Mouse (Mus musculus) G1E (cell line): Measurements from ENCODE around the gene Txndc9. TPM values are rescaled to one million over a fixed set of nuclear protein-coding genes. Genes with fewer than 3 reads are reported as not detected.

ENCODE experiments used
- ATAC-seq: 2 replicates; pipeline ENCODE4 v1.8.0; 2016; ENCODE audit warnings: mild to moderate bottlenecking; ENCODE audit not compliant: insufficient number of reproducible peaks, poor library complexity, low FRiP score, severe bottlenecking; ENCODE audit errors: extremely low read depth
- DNase-seq: peaks from one replicate; pipeline ENCODE4 v3.0.0; 2012; ENCODE audit warnings: low spot score
- H3K27me3 ChIP-seq: 2 replicates; pipeline ENCODE4 v1.6.1; 2012; ENCODE audit warnings: mild to moderate bottlenecking, low read length, inconsistent platforms; ENCODE audit not compliant: insufficient read depth
- H3K36me3 ChIP-seq: replicated peaks from 2 replicates; pipeline ENCODE3; 2012; ENCODE audit warnings: mild to moderate bottlenecking, inconsistent platforms
- H3K4me1 ChIP-seq: 2 replicates; pipeline ENCODE4 v1.6.1; 2012; ENCODE audit warnings: low read depth, low read length, inconsistent platforms, mixed read lengths; ENCODE audit not compliant: insufficient read depth
- H3K4me3 ChIP-seq: 2 replicates; pipeline ENCODE4 v1.5.1; 2012; ENCODE audit warnings: low read depth, mild to moderate bottlenecking, inconsistent platforms, low read length, moderate library complexity, mixed read lengths
- H3K9me3 ChIP-seq: replicated peaks from 2 replicates; pipeline ENCODE4 v1.6.1; 2012; ENCODE audit warnings: inconsistent platforms
- CTCF ChIP-seq: IDR thresholded peaks from 2 replicates; pipeline ENCODE4 v1.5.1; 2012; ENCODE audit warnings: low read depth, low read length, inconsistent platforms, mixed read lengths
- GATA1 ChIP-seq: IDR thresholded peaks from 2 replicates; pipeline ENCODE4 v1.6.1; 2012; ENCODE audit warnings: borderline replicate concordance, low read length, inconsistent platforms, mixed read lengths
- GATA2 ChIP-seq: IDR thresholded peaks from 2 replicates; pipeline ENCODE4 v1.6.1; 2012; ENCODE audit warnings: low read depth, low read length, inconsistent platforms, borderline replicate concordance
- POLR2AphosphoS5 ChIP-seq: IDR thresholded peaks from 2 replicates; pipeline ENCODE4 v1.6.1; 2012; ENCODE audit warnings: low read depth, low read length, inconsistent platforms; ENCODE audit not compliant: insufficient replicate concordance
- TAL1 ChIP-seq: conservative IDR thresholded peaks from 2 replicates; pipeline ENCODE4 v1.6.1; 2012; ENCODE audit warnings: low read depth, low read length, inconsistent platforms, mixed read lengths
- polyA plus RNA-seq: library from polyadenylated mRNA; stranded (reverse); fragments of >175 nt; gene quantifications from 2 replicates; pipeline ENCODE4 v1.2.3, GENCODE M21; 2012
- total RNA-seq, 2 experiments: library from RNA; stranded (forward) in 1 of 2; stranded (reverse) in 1 of 2; fragments of 200-1000 nt in 1 of 2; fragments of >200 nt in 1 of 2; fragmentation: Nextera tagmentation in 1 of 2; gene quantifications; 2 replicates each; pipeline ENCODE4 v1.2.3; 2014 to 2017

Txndc9 gene
- 107 and 115 TPM in 2 replicates for total RNA-seq (2014; fragmentation: Nextera tagmentation)
- total RNA-seq (2017): 111 and 120 TPM in 2 replicates
- polyA plus RNA-seq: 5.1 and 6.9 TPM in 2 replicates

GRCm38 (mm10) chr1:37997867-37998266 is at the start of gene Txndc9, which contains the start of gene Eif5b:
Gene Txndc9, minus strand, starts transcription at chr1:37997893.
Gene Eif5b, plus strand, starts transcription at chr1:37998010.
- Histone ChIP-seq H3K9me3 (no peaks in the 10 kb centered on the region), H3K4me1 (peaks cover 56% of the 10 kb centered on the region), H3K36me3 (peaks cover 41% of the 10 kb centered on the region), H3K4me3 (peak within 1 kb of the TSS; percentile 82), H3K27me3 (no peaks in the 10 kb centered on the region)
- DNase-seq: peak; percentile 88
- no peak for TF ChIP-seq GATA2
- no peak for TF ChIP-seq TAL1
- no peak for TF ChIP-seq GATA1
- peak; percentile 28; the same call in 1 of the 2 replicates for ATAC-seq

- DNase-seq: no peak
- TF ChIP-seq TAL1 (no peak), CTCF (no peak)
- H3K9me3 ChIP-seq: no peaks in the 10 kb centered on the region
- no peaks in the 10 kb centered on the region for H3K27me3 ChIP-seq
- H3K36me3 ChIP-seq: peaks cover 94% of the 10 kb centered on the region
- no peak overlapping the region for H3K4me3 ChIP-seq
- peaks cover 8% of the 10 kb centered on the region; the same call in 1 of the 2 replicates for H3K4me1 ChIP-seq
- no peak; the same call in 1 of the 2 replicates for ATAC-seq
Observed at GRCm38 (mm10) chr1:38038898-38039297, 41.2 kb upstream of the Txndc9 start.

GRCm38 (mm10) chr1:38037375-38037774 is 39.7 kb upstream of the Txndc9 start:
- no peak for DNase-seq
- Histone ChIP-seq H3K9me3 (no peaks in the 10 kb centered on the region), H3K4me1 (peaks cover 6% of the 10 kb centered on the region; the same call in 1 of the 2 replicates), H3K36me3 (peaks cover 96% of the 10 kb centered on the region), H3K27me3 (no peaks in the 10 kb centered on the region), H3K4me3 (no peak overlapping the region)
- TF ChIP-seq TAL1 (no peak), GATA2 (no peak), GATA1 (no peak), POLR2AphosphoS5 (no peak), CTCF (no peak)
- no peak for ATAC-seq

- peaks cover 93% of the 10 kb centered on the region for H3K36me3 ChIP-seq
- H3K4me3 ChIP-seq: no peak overlapping the region
- no peaks in the 10 kb centered on the region for H3K27me3 ChIP-seq
- ATAC-seq (no peak), DNase-seq (no peak)
- peaks cover 13% of the 10 kb centered on the region for H3K4me1 ChIP-seq
- H3K9me3 ChIP-seq: no peaks in the 10 kb centered on the region
- no peak for TF ChIP-seq GATA2
- TF ChIP-seq GATA1: no peak
- no peak for TF ChIP-seq CTCF
- TF ChIP-seq TAL1: no peak
- TF ChIP-seq POLR2AphosphoS5: no peak
Observed at GRCm38 (mm10) chr1:38035521-38035920, 37.8 kb upstream of the Txndc9 start.

- no peaks in the 10 kb centered on the region for H3K27me3 ChIP-seq
- no peak for ATAC-seq
- TF ChIP-seq CTCF: no peak
- TF ChIP-seq POLR2AphosphoS5: no peak; the same call in 1 of the 2 replicates
- TF ChIP-seq TAL1: no peak
- TF ChIP-seq GATA2: no peak
- no peak for TF ChIP-seq GATA1
- H3K36me3 ChIP-seq: peaks cover 88% of the 10 kb centered on the region
- peaks cover 29% of the 10 kb centered on the region for H3K4me1 ChIP-seq
- DNase-seq: no peak
- H3K9me3 ChIP-seq: no peaks in the 10 kb centered on the region
- H3K4me3 ChIP-seq: no peak overlapping the region
Observed at GRCm38 (mm10) chr1:38031391-38031790, 33.7 kb upstream of the Txndc9 start.

- Histone ChIP-seq H3K9me3 (no peaks in the 10 kb centered on the region), H3K36me3 (peaks cover 85% of the 10 kb centered on the region), H3K4me1 (peaks cover 31% of the 10 kb centered on the region), H3K27me3 (no peaks in the 10 kb centered on the region), H3K4me3 (no peak overlapping the region)
- DNase-seq (no peak), ATAC-seq (no peak)
- TF ChIP-seq TAL1 (no peak), GATA1 (no peak), GATA2 (no peak), CTCF (no peak), POLR2AphosphoS5 (no peak)
Observed at GRCm38 (mm10) chr1:38027301-38027700, 29.6 kb upstream of the Txndc9 start.
